In the genomic region with DNA sequence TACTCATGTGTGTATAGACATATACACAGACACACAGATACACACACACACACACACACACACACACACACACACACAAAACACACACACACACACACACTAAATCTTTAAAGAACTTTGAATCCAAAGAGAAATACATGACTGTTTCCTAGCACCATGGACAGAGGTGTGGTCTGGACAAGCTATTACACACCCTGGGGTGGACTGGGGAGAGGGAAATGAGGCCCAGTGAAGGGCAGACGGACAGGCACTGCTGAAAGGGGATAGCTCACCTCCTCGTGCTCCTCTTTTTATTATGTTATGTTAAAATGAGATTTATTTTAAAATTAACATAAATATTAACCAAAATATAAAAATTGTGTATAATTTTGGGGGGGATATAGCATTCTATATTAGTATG, we compare ENCODE assay signal across 19 mouse cellular contexts.
DNase-seq lines count a peak whose midpoint lies in the region; ATAC-seq lines count a peak whose summit lies in the region.
"Had no signal": no experiment of that assay in that cellular context is flagged by ENCODE, and none has a peak within 500 bp of the region (broad histone marks: within the 10 kb centered on the region; RNA-seq: fewer than 3 reads in every experiment).

No protein-coding gene starts in this region.

- no peaks in the 10 kb centered on the region for H3K27me3 ChIP-seq in kidney, embryonic 16.5 days (ENCODE audit: insufficient read depth, low read length)
- H3K27me3 ChIP-seq: embryonic facial prominence, embryonic 13.5 days; forebrain, embryonic 13.5 days; midbrain, embryonic 12.5 days; Patski had no signal

- H3K9me3 ChIP-seq in kidney, embryonic 16.5 days (ENCODE audit: low read length): no peaks in the 10 kb centered on the region
- H3K9me3 ChIP-seq: embryonic facial prominence, embryonic 13.5 days; forebrain, embryonic 13.5 days; hindbrain, embryonic 10.5 days; midbrain, embryonic 12.5 days had no signal

- 12% methylated on average over 2 of the region's 2 CpGs for WGBS in kidney, embryonic 16.5 days

- no peak overlapping the region for H3K4me2 ChIP-seq in kidney, embryonic 16.5 days (replicated peaks; ENCODE audit: low read depth, low read length)
- H3K4me2 ChIP-seq: embryonic facial prominence, embryonic 13.5 days; forebrain, embryonic 13.5 days; heart, embryonic 11.5 days; midbrain, embryonic 12.5 days had no signal

- H3K9ac ChIP-seq in kidney, embryonic 16.5 days (replicated peaks; ENCODE audit: low read length): no peak overlapping the region
- H3K9ac ChIP-seq: embryonic facial prominence, embryonic 13.5 days; forebrain, embryonic 13.5 days; midbrain, embryonic 12.5 days had no signal

- no peaks in the 10 kb centered on the region for H3K36me3 ChIP-seq in kidney, embryonic 16.5 days (ENCODE audit: insufficient read depth, low read length)
- H3K36me3 ChIP-seq: embryonic facial prominence, embryonic 13.5 days; hindbrain, embryonic 10.5 days; midbrain, embryonic 12.5 days had no signal

- intact Hi-C loops in left cerebral cortex, postnatal 10 days (cut with DNase I): no loop called here
- intact Hi-C loops in heart, postnatal 25 days (cut with DNase I): no loop called here

- peak; percentile 83; the same call in 1 of the 2 replicates for ATAC-seq in kidney, embryonic 16.5 days (ENCODE audit: low FRiP score, low TSS enrichment)
- ATAC-seq: forebrain, embryonic 13.5 days; intestine, postnatal 0 days; lung, postnatal 0 days; Patski had no signal

- no peak overlapping the region for H3K4me3 ChIP-seq in kidney, embryonic 16.5 days (ENCODE audit: low read length)
- H3K4me3 ChIP-seq: embryonic facial prominence, embryonic 13.5 days; forebrain, embryonic 13.5 days; hindbrain, embryonic 10.5 days; midbrain, embryonic 12.5 days had no signal

- no peak for DNase-seq in kidney, adult 8-10 months
- peak; percentile 45 for DNase-seq in NIH3T3 (ENCODE audit: low read depth)
- peak; percentile 25 for DNase-seq in embryo, embryonic 10.5 days (ENCODE audit: low spot score)
- DNase-seq in forelimb bud, embryonic 11.5 days (ENCODE audit: low read depth, low spot score): peak; percentile 31
- DNase-seq in left cerebral cortex, postnatal 10 days (ENCODE audit: extremely low spot score in 1 of 2, low spot score in 2 of 2): no peak
- no peak for DNase-seq in heart, postnatal 25 days (ENCODE audit: low spot score)
- DNase-seq: adrenal gland, postnatal 10 days; cerebellum, adult 2 months; cerebellum, postnatal 25 days; kidney, postnatal 36 days had no signal

- no peaks in the 10 kb centered on the region for H3K4me1 ChIP-seq in kidney, embryonic 16.5 days (ENCODE audit: insufficient read depth, low read length)
- H3K4me1 ChIP-seq: embryonic facial prominence, embryonic 13.5 days; forebrain, embryonic 13.5 days; hindbrain, embryonic 10.5 days; midbrain, embryonic 12.5 days had no signal

- H3K27ac ChIP-seq in kidney, embryonic 16.5 days (ENCODE audit: low read length): no peak overlapping the region
- H3K27ac ChIP-seq: embryonic facial prominence, embryonic 13.5 days; forebrain, embryonic 13.5 days; hindbrain, embryonic 10.5 days; midbrain, embryonic 12.5 days had no signal

Comparison
In these comparisons a context has a peak if more than half of its experiments do, and no peak if none do; other contexts are left out.
1. DNase-seq: peak in NIH3T3 (single experiment), embryo, embryonic 10.5 days (single experiment) and forelimb bud, embryonic 11.5 days (single experiment); none in kidney, adult 8-10 months (0 of 2), left cerebral cortex, postnatal 10 days (0 of 2) and heart, postnatal 25 days (single experiment).